16 mouse cellular contexts compared by ENCODE assay signal in genomic region chr1:37518124-37518720, GRCm38 (mm10). TPM values are rescaled to one million over a fixed set of nuclear protein-coding genes. Genes with fewer than 3 reads are reported as not detected.
DNase-seq lines count a peak whose midpoint lies in the region; ATAC-seq and TF ChIP-seq lines count a peak whose summit lies in the region.
"Had no signal": no experiment of that assay in that cellular context is flagged by ENCODE, and none has a peak within 500 bp of the region (broad histone marks: within the 10 kb centered on the region; RNA-seq: fewer than 3 reads in every experiment).

No protein-coding gene starts in this region.

- no peak for ATAC-seq in kidney, embryonic 14.5 days (ENCODE audit: low FRiP score, low TSS enrichment)
- ATAC-seq in heart, embryonic 16.5 days (replicated peaks; ENCODE audit: extremely low read depth, insufficient read depth, low FRiP score), result no peak
- no peak; the same call in 1 of the 2 replicates for ATAC-seq in intestine, postnatal 0 days
- ATAC-seq in megakaryocyte progenitor cell, adult 5-6 weeks (replicated peaks; ENCODE audit: poor library complexity), result 0 out of 2 replicates have a peak, but pooled peaks have one; percentile 31
- ATAC-seq: CD4-positive, CD25-positive, alpha-beta regulatory T cell, adult 4 months; inflammation-experienced regulatory T-cells, adult 6 months; liver, postnatal 0 days had no signal

- TF ChIP-seq CTCF in intestine, postnatal 0 days (IDR thresholded peaks at IDR 0.05; ENCODE audit: low read depth), result no peak

- no peaks in the 10 kb centered on the region for H3K27me3 ChIP-seq in kidney, embryonic 14.5 days (ENCODE audit: control insufficient read depth, insufficient read depth, low read length)
- no peaks in the 10 kb centered on the region for H3K27me3 ChIP-seq in heart, embryonic 16.5 days (ENCODE audit: control insufficient read depth, insufficient read depth, low read length)
- no peaks in the 10 kb centered on the region for H3K27me3 ChIP-seq in intestine, postnatal 0 days (replicated peaks; ENCODE audit: control insufficient read depth, insufficient read depth, low read length)
- H3K27me3 ChIP-seq: embryonic facial prominence, embryonic 12.5 days; limb, embryonic 12.5 days; neural tube, embryonic 15.5 days had no signal

- WGBS in kidney, embryonic 14.5 days, result 62% methylated on average over 4 of the region's 4 CpGs
- WGBS in heart, embryonic 16.5 days, result 53% methylated on average over 4 of the region's 4 CpGs
- WGBS in intestine, postnatal 0 days, result 21% methylated on average over 4 of the region's 4 CpGs

- no peak overlapping the region for H3K4me3 ChIP-seq in kidney, embryonic 14.5 days (ENCODE audit: low read length)
- no peak overlapping the region for H3K4me3 ChIP-seq in heart, embryonic 16.5 days (ENCODE audit: low read length)
- H3K4me3 ChIP-seq in intestine, postnatal 0 days (ENCODE audit: low read depth, low read length), result no peak overlapping the region
- H3K4me3 ChIP-seq: embryonic facial prominence, embryonic 12.5 days; forebrain, embryonic 10.5 days; limb, embryonic 12.5 days; neural tube, embryonic 15.5 days had no signal

- peak; percentile 50 for DNase-seq in kidney, adult 18-20 months
- DNase-seq in adrenal gland, adult 8-10 months, result no peak
- DNase-seq in thymus, postnatal 4 days, result no peak
- DNase-seq: cerebellum, postnatal 14 days; liver, postnatal 0 days; right cerebral cortex, adult 18-20 months had no signal

- H3K4me2 ChIP-seq in kidney, embryonic 14.5 days (replicated peaks; ENCODE audit: low read depth, low read length), result no peak overlapping the region
- H3K4me2 ChIP-seq in heart, embryonic 16.5 days (ENCODE audit: low read depth, low read length), result no peak overlapping the region
- peak overlapping the region; percentile 43 for H3K4me2 ChIP-seq in intestine, postnatal 0 days (replicated peaks; ENCODE audit: low read depth)
- H3K4me2 ChIP-seq: embryonic facial prominence, embryonic 12.5 days; limb, embryonic 12.5 days; neural tube, embryonic 15.5 days had no signal

- no peaks in the 10 kb centered on the region for H3K36me3 ChIP-seq in kidney, embryonic 14.5 days (ENCODE audit: control insufficient read depth, insufficient read depth, low read length)
- H3K36me3 ChIP-seq in heart, embryonic 16.5 days (ENCODE audit: control insufficient read depth, insufficient read depth), result no peaks in the 10 kb centered on the region
- no peaks in the 10 kb centered on the region for H3K36me3 ChIP-seq in intestine, postnatal 0 days (ENCODE audit: control insufficient read depth, insufficient read depth)
- H3K36me3 ChIP-seq: embryonic facial prominence, embryonic 12.5 days; forebrain, embryonic 10.5 days; limb, embryonic 12.5 days; neural tube, embryonic 15.5 days had no signal

- H3K4me1 ChIP-seq in kidney, embryonic 14.5 days (ENCODE audit: control insufficient read depth, insufficient read depth, low read length), result no peaks in the 10 kb centered on the region
- H3K4me1 ChIP-seq in heart, embryonic 16.5 days (ENCODE audit: control insufficient read depth, insufficient read depth, low read length), result peaks cover 11% of the 10 kb centered on the region
- peaks cover 17% of the 10 kb centered on the region for H3K4me1 ChIP-seq in intestine, postnatal 0 days (replicated peaks; ENCODE audit: control insufficient read depth, insufficient read depth, low read length)

- H3K9me3 ChIP-seq in kidney, embryonic 14.5 days (ENCODE audit: control insufficient read depth, low read length), result no peaks in the 10 kb centered on the region
- H3K9me3 ChIP-seq in heart, embryonic 16.5 days (replicated peaks; ENCODE audit: control insufficient read depth, low read length), result peaks cover 3% of the 10 kb centered on the region; the same call in 1 of the 2 replicates
- no peaks in the 10 kb centered on the region for H3K9me3 ChIP-seq in intestine, postnatal 0 days (ENCODE audit: control insufficient read depth)
- H3K9me3 ChIP-seq: forebrain, embryonic 10.5 days; limb, embryonic 12.5 days; neural tube, embryonic 15.5 days had no signal

- no peak overlapping the region for H3K9ac ChIP-seq in kidney, embryonic 14.5 days (ENCODE audit: low read depth, low read length)
- no peak overlapping the region for H3K9ac ChIP-seq in heart, embryonic 16.5 days (ENCODE audit: low read length)
- no peak overlapping the region for H3K9ac ChIP-seq in intestine, postnatal 0 days (ENCODE audit: low read depth, low read length)
- H3K9ac ChIP-seq: embryonic facial prominence, embryonic 12.5 days; limb, embryonic 12.5 days; liver, postnatal 0 days; neural tube, embryonic 15.5 days had no signal

- H3K27ac ChIP-seq in kidney, embryonic 14.5 days (ENCODE audit: low read depth, low read length), result no peak overlapping the region
- H3K27ac ChIP-seq in heart, embryonic 16.5 days (ENCODE audit: low read length), result peak overlapping the region; percentile 15; the same call in 1 of the 2 replicates
- H3K27ac ChIP-seq in intestine, postnatal 0 days (ENCODE audit: low read depth, low read length), result peak overlapping the region; percentile 77
- H3K27ac ChIP-seq: embryonic facial prominence, embryonic 12.5 days; forebrain, embryonic 10.5 days; limb, embryonic 12.5 days; neural tube, embryonic 15.5 days had no signal

RNA-seq across cellular contexts. Expression of gene Mgat4a, which starts 22.6 kb away (rescaled TPM):
- 7.1 and 9.5 TPM in 2 replicates for polyA plus RNA-seq in kidney, embryonic 14.5 days (2014; fragmentation: Nextera tagmentation; extraction: Ambion mirVana)
- polyA plus RNA-seq in heart, embryonic 16.5 days (2015; fragmentation: Nextera tagmentation; extraction: Ambion mirVana), result 5.0 and 5.3 TPM in 2 replicates
- polyA plus RNA-seq in intestine, postnatal 0 days (2015; fragmentation: Nextera tagmentation; extraction: Ambion mirVana), result 59.1 and 64.0 TPM in 2 replicates
- total RNA-seq in megakaryocyte progenitor cell, adult 5-6 weeks (2015), result 10.7 and 10.9 TPM in 2 replicates
- 27.4 and 29.5 TPM in 2 replicates for total RNA-seq in megakaryocyte progenitor cell, adult 5-6 weeks (2017)
- total RNA-seq in adrenal gland, adult 8-10 months (2022), result 1 to 10 TPM; 7.2 to 8.2 (median 8.0) TPM
